Comparison of ENCODE assay signal across 23 mouse cellular contexts in the genomic region with DNA sequence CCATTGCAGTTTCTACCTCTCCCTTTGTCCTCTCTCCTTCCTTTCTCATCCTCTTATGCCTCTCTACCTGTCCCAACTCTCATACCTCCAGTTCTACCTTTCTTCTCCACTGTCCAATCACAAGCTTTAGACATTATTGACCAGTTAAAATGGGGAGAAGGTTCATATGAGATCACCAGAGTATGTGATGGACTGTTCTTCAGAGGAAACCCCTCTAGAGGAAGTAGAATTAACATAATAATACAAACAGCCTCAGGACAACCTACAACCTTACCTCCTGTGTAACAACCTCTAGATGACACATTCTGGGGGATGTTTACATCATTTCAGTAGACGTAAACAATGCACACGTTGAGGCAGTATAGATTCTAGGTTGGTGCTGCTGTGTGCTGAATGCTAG.
"Had no signal": no experiment of that assay in that cellular context is flagged by ENCODE, and none has a peak within 500 bp of the region (broad histone marks: within the 10 kb centered on the region; RNA-seq: fewer than 3 reads in every experiment).

No protein-coding gene starts in this region.

- H3K9me3 ChIP-seq: heart, embryonic 13.5 days; heart, embryonic 15.5 days; hindbrain, embryonic 13.5 days; hindbrain, embryonic 15.5 days; kidney, embryonic 15.5 days; limb, embryonic 13.5 days; limb, embryonic 15.5 days; liver, embryonic 12.5 days had no signal

- H3K4me1 ChIP-seq: heart, embryonic 13.5 days; heart, embryonic 15.5 days; hindbrain, embryonic 13.5 days; hindbrain, embryonic 15.5 days; kidney, embryonic 15.5 days; limb, embryonic 13.5 days; limb, embryonic 15.5 days; liver, embryonic 12.5 days had no signal

- H3K4me3 ChIP-seq: gastrocnemius, adult 2 months; heart, adult 2 months; heart, embryonic 13.5 days; heart, embryonic 15.5 days; hindbrain, embryonic 13.5 days; hindbrain, embryonic 15.5 days; kidney, embryonic 15.5 days; limb, embryonic 13.5 days; limb, embryonic 15.5 days; liver, embryonic 12.5 days had no signal

- H3K36me3 ChIP-seq: heart, embryonic 13.5 days; heart, embryonic 15.5 days; hindbrain, embryonic 13.5 days; hindbrain, embryonic 15.5 days; kidney, embryonic 15.5 days; limb, embryonic 13.5 days; limb, embryonic 15.5 days; liver, embryonic 12.5 days had no signal

- H3K27me3 ChIP-seq: heart, embryonic 13.5 days; heart, embryonic 15.5 days; hindbrain, embryonic 13.5 days; hindbrain, embryonic 15.5 days; kidney, embryonic 15.5 days; limb, embryonic 13.5 days; limb, embryonic 15.5 days; liver, embryonic 12.5 days had no signal

- DNase-seq: gastrocnemius, adult 2 months; gastrocnemius, postnatal 10 days; gastrocnemius, postnatal 36 days; heart, adult 11 months; heart, adult 2 months; heart, postnatal 14 days; heart, postnatal 36 days; kidney, adult 11 months; kidney, adult 2 months; kidney, adult 9 months; kidney, postnatal 14 days; kidney, postnatal 36 days; layer of hippocampus, adult 9-11 months; layer of hippocampus, postnatal 36 days; left cerebral cortex, postnatal 4 days had no signal
